Mouse (Mus musculus): ENCODE results near the gene Hemk1.

Hemk1 gene

GRCm38 (mm10) chr9:107338172-107338883 is at the start of gene Hemk1:
Gene Hemk1 (minus strand): TSS chr9:107338350.
- peak; percentile 85 to 86 for DNase-seq

GRCm38 (mm10) chr9:107387708-107388107 is 49.6 kb upstream of the Hemk1 start:
- no peak for DNase-seq

- peak in 1 of 2 experiments; percentile 18 for DNase-seq
These were observed 48.6 kb upstream of the Hemk1 start for GRCm38 (mm10) chr9:107386722-107387121.

DNA sequence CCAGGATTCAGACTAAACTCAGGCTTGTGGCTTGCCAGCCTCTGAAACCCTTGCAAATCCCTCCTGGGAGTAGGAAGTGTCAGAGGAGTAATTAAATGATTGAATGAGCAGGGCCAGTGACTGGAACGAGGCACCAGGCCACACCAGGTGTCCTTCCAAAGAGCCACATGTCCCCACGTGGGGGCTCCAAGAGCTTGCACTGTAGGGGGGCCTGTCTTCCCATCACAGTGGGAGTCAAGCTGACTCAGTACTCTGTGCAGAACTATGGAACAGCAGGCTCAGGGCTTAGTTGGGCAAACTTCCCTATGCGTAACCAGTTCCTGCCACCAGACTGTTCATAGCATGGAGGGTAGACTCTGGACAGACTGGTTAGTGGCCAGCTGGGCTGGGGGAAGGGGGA is 46.2 kb upstream of the Hemk1 start:
- DNase-seq = no peak

GRCm38 (mm10) chr9:107381723-107382122 is 43.6 kb upstream of the Hemk1 start:
- DNase-seq = peak in 1 of 2 experiments; percentile 44

GRCm38 (mm10) chr9:107377961-107378512 is 39.9 kb upstream of the Hemk1 start:
- DNase-seq = no peak

GRCm38 (mm10) chr9:107375451-107375850 is 37.3 kb upstream of the Hemk1 start:
- DNase-seq = no peak

DNA sequence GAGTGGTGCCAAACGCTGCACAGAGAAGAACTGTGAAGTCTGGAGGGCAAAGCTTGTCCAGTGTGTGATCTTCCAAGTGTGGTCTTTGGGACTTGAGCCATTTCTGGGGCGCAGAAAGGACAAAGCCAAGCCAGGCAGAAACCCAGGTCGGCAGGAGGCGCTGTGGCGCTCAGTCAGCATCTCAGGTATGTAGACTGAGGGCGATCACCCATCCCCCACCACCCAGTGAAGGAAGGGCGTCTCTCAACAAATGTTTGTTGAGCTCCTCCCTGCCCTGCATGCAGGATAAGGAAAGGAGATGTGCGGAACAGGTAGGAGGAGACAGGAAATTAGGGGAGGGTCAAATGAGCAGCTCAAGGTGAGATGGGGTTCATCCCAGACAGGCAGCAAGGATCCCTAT is 36.5 kb upstream of the Hemk1 start:
- peak in 1 of 2 experiments; percentile 25 for DNase-seq

DNA sequence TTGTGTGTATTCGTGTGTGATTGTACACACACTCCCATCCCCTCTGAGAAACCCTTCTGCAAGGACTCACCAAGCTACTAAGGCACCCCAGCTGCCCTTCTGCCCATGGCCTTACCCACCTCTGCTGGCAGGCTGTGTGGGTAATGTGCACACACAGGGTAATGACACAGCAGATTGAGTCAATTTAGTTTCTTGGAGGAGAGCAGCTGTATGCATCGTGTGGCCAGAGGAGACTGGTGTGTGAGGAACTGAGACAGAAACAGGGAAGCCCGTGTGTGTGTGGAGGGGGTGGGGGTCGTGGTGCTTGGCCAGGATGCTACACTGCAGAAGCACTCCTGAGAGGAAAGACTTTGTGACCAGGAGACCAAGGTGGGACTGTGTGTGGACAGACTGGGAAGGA is 34.3 kb upstream of the Hemk1 start:
- no peak for DNase-seq

- no peak for DNase-seq
These were observed 31.9 kb upstream of the Hemk1 start for GRCm38 (mm10) chr9:107370106-107370463.

DNA sequence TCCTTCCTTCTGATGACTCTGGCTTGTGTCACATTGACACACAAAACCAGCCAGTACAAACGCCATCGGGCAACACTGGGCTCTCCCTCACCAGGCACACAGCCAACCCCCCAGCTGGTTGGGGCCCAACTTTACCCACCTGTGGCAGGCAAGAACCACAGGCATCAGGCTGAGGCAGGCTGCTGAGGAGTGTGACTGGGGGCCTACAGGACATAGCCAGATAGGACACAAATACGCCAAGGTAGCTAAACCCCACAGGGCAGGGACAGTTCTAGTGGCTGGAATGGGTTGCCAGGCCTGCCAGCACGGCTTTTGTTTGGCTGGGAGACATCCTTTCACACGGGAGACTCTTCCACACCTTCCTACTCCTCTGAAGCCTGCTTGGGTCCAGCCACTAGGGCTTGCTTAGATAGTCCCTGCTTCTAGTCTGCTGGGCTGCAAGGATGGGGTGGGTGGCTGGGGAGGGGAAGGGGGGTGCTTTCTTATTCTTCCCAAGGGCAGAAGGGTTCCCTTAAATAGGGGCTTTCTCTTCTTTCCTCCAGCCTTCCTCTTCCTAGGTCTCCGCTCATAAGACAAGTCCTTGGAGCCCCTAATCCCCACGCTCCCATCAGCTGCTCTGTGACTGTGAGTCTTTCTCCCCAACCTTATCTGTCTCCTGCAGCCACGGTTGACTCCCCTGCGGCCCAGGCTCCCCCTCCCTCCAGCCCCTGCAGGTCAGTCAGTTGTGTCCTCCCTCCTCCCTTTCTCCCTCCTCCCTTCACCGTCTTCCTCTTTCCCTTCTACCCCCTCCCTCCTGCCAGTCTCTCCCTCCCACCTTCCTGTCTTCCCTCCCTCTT is 31.3 kb upstream of the Hemk1 start:
- no peak for DNase-seq

DNA sequence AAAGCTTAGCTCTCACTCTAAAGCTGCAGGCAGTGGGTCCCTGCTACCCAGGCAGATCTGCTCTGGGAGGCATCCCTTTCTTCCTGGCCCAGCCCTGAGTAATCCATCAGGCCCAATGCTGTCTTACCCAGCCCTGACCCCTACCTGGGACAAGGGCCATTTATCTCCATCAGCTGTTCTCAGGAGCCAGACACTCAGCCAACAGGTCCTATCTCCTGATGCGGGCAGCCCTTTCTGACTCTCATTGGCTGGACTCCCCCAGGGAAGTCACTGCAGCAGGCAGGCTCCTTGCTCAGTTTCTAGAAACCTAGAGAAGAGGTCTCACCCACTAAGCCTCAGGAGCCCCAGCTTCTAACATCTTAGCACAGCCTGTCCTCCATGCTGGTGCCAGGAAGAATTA is 30.2 kb upstream of the Hemk1 start:
- DNase-seq = no peak

DNA sequence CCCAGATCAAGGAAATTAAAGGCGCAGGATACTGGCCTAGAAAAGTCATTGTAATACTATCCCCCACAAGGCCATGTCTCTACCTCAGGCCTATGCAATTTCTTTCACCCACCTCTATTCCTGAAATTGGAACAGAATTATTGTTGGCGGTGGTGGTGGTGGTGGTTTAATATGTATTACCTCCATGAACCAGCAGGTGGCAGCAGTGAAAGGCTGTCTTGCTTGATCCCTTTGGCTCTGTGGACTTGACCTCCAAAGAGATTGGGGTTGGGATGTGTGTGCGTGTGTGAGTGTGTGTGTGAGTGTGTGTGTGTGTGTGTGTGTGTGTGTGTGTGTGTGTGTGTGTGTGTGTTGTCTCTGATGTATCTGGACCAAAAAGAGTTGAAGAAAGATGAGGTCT is 28.5 kb upstream of the Hemk1 start:
- DNase-seq = peak in 1 of 2 experiments; percentile 59

GRCm38 (mm10) chr9:107360989-107361388 is 22.8 kb upstream of the Hemk1 start:
- no peak for DNase-seq

DNA sequence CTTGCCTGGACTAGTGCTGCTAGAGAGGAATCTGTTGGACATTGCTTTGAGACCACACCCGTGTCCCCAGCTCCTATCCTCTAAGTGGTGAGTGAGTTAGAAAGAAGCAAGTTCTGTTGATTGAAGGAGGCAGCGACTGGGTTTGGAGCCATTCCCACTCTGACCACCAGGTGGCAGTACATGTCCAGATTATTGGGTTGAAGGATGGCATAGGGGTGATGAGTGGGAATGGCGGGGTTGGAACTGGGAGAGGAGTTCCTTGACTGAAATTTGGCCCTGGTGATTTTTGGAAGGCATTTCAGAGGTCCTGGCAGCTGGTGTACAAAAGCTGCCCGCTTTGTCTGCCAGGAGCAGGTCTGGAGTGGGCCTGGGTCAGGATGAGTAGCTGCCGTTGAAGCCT is 19.5 kb upstream of the Hemk1 start:
- peak; percentile 58 to 83 for DNase-seq

GRCm38 (mm10) chr9:107355870-107356765 is 18.0 kb upstream of the Hemk1 start:
- peak; percentile 48 to 71 for DNase-seq

DNA sequence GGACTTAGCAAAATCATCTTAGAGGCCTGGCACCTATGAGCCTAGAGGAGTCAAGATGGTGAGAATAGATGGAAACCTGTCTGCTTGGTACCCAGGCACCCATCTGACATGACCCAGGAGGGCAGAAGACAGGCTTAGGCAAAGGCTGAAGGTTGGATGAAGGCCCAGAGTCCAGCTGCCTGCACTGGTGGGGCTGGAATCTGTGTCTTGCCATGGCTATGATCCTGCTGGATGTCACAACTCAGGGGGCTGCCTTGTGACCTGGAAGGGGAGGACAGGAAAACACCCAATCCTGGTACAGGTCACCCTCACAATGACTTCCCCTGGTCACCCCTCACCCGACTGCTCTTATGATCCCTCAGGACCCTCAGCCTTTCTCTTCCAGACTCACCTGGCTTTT is 16.7 kb upstream of the Hemk1 start:
- DNase-seq = no peak

DNA sequence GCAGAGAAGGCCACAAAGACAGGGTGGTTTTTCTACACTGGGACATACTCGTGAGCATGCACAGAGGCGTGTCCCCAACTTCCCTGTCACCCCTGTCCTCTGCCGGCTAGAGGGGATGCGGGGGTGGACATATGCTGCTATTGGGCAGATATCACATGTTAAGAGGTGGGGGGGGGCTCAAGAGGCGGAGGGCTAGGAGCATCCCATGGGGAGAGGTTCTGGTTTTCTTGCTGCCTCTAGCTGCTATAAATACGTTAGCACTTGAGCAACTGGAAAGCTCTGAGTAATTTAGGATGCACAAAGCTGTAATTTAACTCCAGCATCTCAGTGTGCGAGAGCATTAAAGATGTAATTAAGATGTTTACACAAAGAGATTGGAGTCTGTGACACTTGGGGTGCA is 11.2 kb upstream of the Hemk1 start:
- no peak for DNase-seq

DNA sequence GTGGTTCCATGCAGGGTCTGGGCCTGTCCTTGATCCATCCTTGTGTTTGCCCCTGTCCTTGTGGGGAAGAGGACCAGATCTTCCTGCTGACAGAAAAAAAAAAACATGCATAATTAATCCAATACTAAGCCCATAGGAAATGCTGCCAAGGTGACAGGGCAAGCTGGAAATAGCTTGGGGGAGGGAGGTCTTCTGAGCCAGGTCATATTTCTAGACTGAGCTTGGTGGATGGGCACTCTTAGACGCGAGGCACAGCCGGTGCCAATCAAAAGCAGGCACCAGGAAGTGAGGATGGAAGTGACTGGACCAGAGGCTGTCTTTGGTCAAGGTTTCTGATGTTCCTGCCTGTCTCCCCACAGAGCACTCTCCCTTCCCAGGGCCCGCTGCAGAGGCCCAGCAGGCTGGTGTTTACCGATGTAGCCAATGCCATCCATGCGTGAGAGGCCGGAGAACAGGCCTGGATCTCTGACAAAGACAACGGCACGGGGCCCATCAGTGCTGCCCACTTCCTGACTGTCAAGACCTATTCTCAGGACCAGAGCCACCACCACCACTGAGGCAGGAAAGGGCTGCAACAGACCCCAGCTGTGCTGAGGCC is 9.5 kb upstream of the Hemk1 start:
- DNase-seq = no peak

DNA sequence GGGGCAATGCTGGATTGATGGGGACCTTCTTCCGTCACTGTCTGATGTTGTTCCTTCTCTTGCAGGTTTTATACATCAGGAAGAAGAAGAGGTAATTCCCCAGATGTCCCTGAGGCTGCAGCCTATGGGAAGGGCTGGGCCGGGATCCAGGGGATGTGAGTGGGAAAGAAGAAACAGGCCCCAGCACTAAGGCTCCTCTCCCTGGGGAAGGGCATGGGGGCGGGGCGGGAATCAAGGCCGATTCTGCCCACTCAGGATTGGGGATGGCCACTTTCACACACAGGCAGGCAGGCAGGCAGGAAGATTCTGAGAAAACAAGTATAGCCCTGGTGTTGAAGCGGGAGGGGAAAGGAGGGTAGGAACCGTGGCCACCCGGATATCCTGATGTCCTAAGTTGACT is 7.9 kb upstream of the Hemk1 start:
- no peak for DNase-seq

GRCm38 (mm10) chr9:107344027-107344426 is 5.9 kb upstream of the Hemk1 start:
- DNase-seq = no peak

DNA sequence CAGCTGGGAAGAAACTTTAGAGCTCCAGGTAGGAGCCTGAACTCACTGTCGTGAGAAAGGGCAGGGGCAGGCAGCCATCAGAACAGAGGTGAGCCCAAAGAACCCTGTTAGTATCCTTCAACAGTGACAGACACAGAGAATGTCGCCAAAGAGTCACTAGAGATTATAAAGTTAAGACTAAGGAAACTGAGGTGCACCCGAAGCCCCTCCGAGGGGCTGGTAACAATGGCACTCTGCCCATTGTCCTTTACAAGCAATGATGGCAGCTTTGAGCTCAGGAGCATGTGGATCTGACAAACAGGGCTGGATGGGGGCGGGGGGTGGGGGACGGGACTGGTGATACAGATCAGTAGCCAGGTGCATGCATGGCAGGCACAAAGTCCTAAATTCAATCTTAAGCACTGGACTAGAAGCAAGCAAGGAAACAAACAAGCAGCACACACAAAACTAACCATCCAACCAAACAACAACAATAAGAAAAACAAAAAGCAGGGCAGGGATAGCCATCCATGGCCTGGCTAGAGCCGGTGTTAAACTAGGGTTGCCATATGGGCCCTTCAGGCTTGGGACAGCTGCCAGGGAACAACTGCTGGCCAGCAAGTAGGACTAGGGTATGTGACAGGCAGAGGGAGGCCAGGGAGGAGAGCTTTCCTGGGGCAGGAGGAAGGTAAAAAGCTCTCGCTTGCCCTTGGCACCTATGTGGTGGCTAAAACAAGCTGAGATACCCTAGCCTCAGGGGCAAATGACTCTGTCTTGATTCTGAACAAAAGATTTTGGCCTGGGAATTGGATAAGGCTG is 5.2 kb upstream of the Hemk1 start:
- no peak for DNase-seq
